Mouse (Mus musculus): ENCODE measurements around the gene Lgals3bp. TPM values are rescaled to one million over a fixed set of nuclear protein-coding genes. Genes with fewer than 3 reads are reported as not detected.

Gene Lgals3bp
- polyA plus RNA-seq, 1 experiment from 2014 or later: 120 TPM

DNA sequence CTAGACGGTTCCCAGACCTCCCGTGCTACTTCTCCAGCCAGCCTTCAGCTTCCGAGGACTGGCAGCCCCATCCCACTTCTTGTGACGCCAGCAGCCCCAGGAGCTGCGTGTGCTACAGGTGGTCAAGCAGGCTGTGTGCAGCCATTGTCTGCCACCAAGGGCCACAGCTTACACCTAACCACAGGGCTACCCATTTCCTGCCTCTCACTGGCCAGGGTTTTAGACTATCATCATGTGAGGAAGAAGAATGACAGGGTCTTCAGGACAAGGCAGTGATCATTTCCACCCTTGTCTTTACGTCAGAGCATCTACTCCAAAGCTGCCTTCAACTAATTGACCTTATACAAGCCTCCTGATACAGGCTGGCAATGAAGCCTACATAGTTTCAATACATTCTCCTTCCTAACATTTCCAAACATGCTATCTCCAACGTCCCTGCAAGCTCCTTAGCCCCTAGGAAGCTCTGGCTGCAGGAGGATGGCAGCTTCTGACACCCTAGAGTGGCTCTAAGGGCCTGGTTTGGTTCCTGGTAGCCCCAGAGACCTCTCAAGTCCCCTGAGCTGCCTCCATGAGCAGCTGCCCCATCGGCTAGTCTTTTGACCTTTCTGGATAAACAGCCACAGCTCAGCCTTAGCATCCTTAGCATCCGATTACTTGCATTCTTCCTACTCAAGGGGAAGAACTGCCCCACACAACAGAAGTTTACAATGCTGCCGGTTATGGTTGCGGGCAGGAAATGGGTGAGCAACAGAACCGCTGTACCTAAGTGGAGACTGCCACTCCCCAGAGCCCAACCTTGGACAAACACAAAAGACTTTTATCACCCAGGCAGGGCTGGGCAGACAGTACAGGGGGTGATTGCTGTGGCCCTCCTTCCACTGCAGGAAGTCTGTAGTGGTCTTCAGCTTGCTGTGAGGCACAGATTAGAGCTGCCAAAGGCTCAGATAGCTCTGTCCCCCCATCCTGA lies 7.5 kb upstream of the Lgals3bp start:
- ATAC-seq (replicated peaks; ENCODE audit: low FRiP score, low TSS enrichment, low read depth) (peak; percentile 77), DNase-seq (ENCODE audit: low spot score) (peak; percentile 76)

DNA sequence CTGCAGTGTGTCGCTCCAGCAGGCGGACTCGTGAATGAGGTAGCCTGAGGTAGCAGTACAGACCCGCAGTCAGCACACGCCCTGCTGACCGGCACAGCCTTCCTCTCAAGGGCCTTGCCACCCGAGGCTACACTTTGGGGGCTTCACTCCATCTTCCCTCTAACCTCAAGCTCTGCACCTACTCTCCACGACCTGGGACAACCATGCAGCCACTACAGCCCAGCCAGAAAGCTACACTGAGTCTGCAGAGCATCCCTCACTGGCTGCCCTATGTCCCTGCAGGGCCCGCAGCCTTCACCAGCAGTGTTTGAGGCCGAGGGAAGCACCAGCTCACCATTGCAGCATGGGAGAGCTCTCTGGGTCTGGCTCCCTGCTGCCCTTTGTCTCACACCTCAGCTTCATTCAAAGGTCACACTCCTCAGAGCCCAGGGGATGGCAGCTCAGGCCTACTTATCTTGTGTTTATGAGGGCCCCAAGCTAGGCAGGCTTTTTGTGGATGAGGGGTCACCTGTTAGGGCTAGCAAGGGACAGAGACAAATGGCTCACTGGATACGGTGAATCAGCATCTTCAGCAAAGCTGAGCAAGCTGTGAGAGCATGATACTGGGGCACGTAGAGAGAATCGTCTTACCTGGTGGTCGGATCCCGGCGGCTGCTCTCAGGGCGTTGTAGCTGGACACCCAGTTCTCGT lies 6.3 kb upstream of the Lgals3bp start:
- no peak overlapping the region for H3K4me2 ChIP-seq (ENCODE audit: low read length)
- no peak overlapping the region for H3K4me3 ChIP-seq (ENCODE audit: low read depth, low read length)
- H3K9me3 ChIP-seq (ENCODE audit: control insufficient read depth, low read length): no peaks in the 10 kb centered on the region
- H3K36me3 ChIP-seq (ENCODE audit: control insufficient read depth, insufficient read depth, low read length): peaks cover 53% of the 10 kb centered on the region
- H3K9ac ChIP-seq (ENCODE audit: low read length): no peak overlapping the region
- 72% methylated on average over 18 of the region's 18 CpGs for WGBS
- DNase-seq (ENCODE audit: low spot score): no peak
- no peaks in the 10 kb centered on the region for H3K27me3 ChIP-seq (replicated peaks; ENCODE audit: control insufficient read depth, insufficient read depth, low read length)
- ATAC-seq (replicated peaks; ENCODE audit: low FRiP score, low TSS enrichment, low read depth): no peak
- H3K4me1 ChIP-seq (replicated peaks; ENCODE audit: control insufficient read depth, insufficient read depth, low read length): 0 out of 2 replicates have a peak, but pooled peaks cover 13% of the 10 kb centered on the region
- peak overlapping the region; percentile 71 for H3K27ac ChIP-seq (ENCODE audit: low read depth)

More for the DNA sequence above, 7.5 kb upstream of the Lgals3bp start:
- WGBS: 58% methylated on average over 12 of the region's 12 CpGs
- Histone ChIP-seq H3K4me2 (ENCODE audit: low read length) (no peak overlapping the region), H3K27ac (ENCODE audit: low read depth) (peak overlapping the region; percentile 71), H3K4me3 (ENCODE audit: low read depth, low read length) (no peak overlapping the region), H3K9ac (ENCODE audit: low read length) (no peak overlapping the region), H3K36me3 (ENCODE audit: control insufficient read depth, insufficient read depth, low read length) (peaks cover 58% of the 10 kb centered on the region), H3K27me3 (replicated peaks; ENCODE audit: control insufficient read depth, insufficient read depth, low read length) (no peaks in the 10 kb centered on the region), H3K4me1 (replicated peaks; ENCODE audit: control insufficient read depth, insufficient read depth, low read length) (0 out of 2 replicates have a peak, but pooled peaks cover 13% of the 10 kb centered on the region), H3K9me3 (ENCODE audit: control insufficient read depth, low read length) (no peaks in the 10 kb centered on the region)

DNA sequence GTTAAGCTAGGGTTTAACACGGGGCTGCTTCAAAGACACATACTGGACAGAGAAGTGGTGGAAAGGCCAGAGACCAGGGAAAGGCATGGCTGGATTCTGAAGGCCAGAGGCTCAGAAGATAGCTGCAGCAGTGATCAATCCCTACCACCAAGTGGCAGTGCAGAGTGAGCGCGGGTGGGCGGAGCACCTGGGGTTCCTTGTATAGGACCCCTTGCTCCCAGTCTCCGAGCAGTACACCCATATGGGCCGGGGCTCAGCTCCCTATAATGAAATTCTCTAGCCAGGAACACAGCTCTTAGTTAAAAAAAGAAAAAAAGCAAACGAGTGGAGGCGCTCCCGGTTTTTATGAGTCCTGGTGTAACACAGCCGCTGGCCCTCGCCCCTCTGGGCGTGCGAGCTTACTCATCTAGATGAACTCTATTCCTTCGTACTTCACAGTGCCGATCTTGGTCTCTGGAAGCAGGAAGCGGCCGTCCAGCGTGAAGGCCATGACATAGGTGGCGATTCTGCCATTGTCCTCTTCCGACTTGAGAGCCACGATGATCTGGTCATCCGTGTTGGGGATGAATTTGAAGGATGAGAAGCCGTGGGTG lies 5.5 kb upstream of the Lgals3bp start:
- Histone ChIP-seq H3K9ac (ENCODE audit: low read length) (no peak overlapping the region), H3K9me3 (ENCODE audit: control insufficient read depth, low read length) (no peaks in the 10 kb centered on the region), H3K4me1 (replicated peaks; ENCODE audit: control insufficient read depth, insufficient read depth, low read length) (peaks cover 14% of the 10 kb centered on the region; the same call in 1 of the 2 replicates), H3K4me3 (ENCODE audit: low read depth, low read length) (no peak overlapping the region), H3K4me2 (ENCODE audit: low read length) (no peak overlapping the region), H3K27me3 (replicated peaks; ENCODE audit: control insufficient read depth, insufficient read depth, low read length) (no peaks in the 10 kb centered on the region), H3K36me3 (ENCODE audit: control insufficient read depth, insufficient read depth, low read length) (peaks cover 53% of the 10 kb centered on the region), H3K27ac (ENCODE audit: low read depth) (peak overlapping the region; percentile 71; the same call in 1 of the 2 replicates)
- WGBS: 69% methylated on average over 23 of the region's 23 CpGs
- peak; percentile 61 for DNase-seq (ENCODE audit: low spot score)
- no peak for ATAC-seq (replicated peaks; ENCODE audit: low FRiP score, low TSS enrichment, low read depth)

DNA sequence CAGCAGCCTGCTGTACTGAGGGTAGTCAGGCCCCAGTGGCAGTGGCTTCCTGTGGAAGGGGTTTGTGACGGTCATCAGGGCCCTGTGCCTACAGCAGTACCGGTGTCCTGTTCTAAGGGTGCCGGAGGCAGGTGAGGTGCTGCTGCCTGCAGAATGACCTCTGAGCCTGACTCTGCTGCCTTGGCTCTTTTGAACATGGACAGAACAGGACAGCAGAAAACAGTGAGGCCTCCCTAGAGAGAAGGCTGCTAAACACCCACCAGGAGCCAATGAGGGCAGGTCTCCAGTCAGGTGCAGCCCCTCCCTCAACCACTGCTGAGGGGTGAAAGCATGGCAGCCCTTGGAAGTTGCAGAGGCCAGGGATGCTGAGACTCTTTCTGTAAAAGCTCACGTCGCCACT lies 4.6 kb upstream of the Lgals3bp start:
- Histone ChIP-seq H3K27me3 (replicated peaks; ENCODE audit: control insufficient read depth, insufficient read depth, low read length) (no peaks in the 10 kb centered on the region), H3K4me2 (ENCODE audit: low read length) (no peak overlapping the region), H3K4me3 (ENCODE audit: low read depth, low read length) (no peak overlapping the region), H3K36me3 (ENCODE audit: control insufficient read depth, insufficient read depth, low read length) (peaks cover 50% of the 10 kb centered on the region), H3K9ac (ENCODE audit: low read length) (no peak overlapping the region), H3K27ac (ENCODE audit: low read depth) (no peak overlapping the region), H3K4me1 (replicated peaks; ENCODE audit: control insufficient read depth, insufficient read depth, low read length) (peaks cover 22% of the 10 kb centered on the region), H3K9me3 (ENCODE audit: control insufficient read depth, low read length) (no peaks in the 10 kb centered on the region)
- ATAC-seq (replicated peaks; ENCODE audit: low FRiP score, low TSS enrichment, low read depth) (no peak), DNase-seq (ENCODE audit: low spot score) (no peak)
- WGBS: 88% methylated on average over 5 of the region's 5 CpGs

GRCm38 (mm10) chr11:118405311-118405710 lies 3.4 kb upstream of the Lgals3bp start:
- H3K4me1 ChIP-seq (replicated peaks; ENCODE audit: control insufficient read depth, insufficient read depth, low read length): peaks cover 35% of the 10 kb centered on the region
- peaks cover 38% of the 10 kb centered on the region for H3K36me3 ChIP-seq (ENCODE audit: control insufficient read depth, insufficient read depth, low read length)
- H3K27ac ChIP-seq (ENCODE audit: low read depth): no peak overlapping the region
- no peak for ATAC-seq (replicated peaks; ENCODE audit: low FRiP score, low TSS enrichment, low read depth)
- no peak for DNase-seq (ENCODE audit: low spot score)
- no peaks in the 10 kb centered on the region for H3K27me3 ChIP-seq (replicated peaks; ENCODE audit: control insufficient read depth, insufficient read depth, low read length)
- H3K4me3 ChIP-seq (ENCODE audit: low read depth, low read length): no peak overlapping the region
- no peak overlapping the region for H3K4me2 ChIP-seq (ENCODE audit: low read length)
- H3K9me3 ChIP-seq (ENCODE audit: control insufficient read depth, low read length): no peaks in the 10 kb centered on the region
- WGBS: 95% methylated on average over 8 of the region's 8 CpGs
- H3K9ac ChIP-seq (ENCODE audit: low read length): no peak overlapping the region

DNA sequence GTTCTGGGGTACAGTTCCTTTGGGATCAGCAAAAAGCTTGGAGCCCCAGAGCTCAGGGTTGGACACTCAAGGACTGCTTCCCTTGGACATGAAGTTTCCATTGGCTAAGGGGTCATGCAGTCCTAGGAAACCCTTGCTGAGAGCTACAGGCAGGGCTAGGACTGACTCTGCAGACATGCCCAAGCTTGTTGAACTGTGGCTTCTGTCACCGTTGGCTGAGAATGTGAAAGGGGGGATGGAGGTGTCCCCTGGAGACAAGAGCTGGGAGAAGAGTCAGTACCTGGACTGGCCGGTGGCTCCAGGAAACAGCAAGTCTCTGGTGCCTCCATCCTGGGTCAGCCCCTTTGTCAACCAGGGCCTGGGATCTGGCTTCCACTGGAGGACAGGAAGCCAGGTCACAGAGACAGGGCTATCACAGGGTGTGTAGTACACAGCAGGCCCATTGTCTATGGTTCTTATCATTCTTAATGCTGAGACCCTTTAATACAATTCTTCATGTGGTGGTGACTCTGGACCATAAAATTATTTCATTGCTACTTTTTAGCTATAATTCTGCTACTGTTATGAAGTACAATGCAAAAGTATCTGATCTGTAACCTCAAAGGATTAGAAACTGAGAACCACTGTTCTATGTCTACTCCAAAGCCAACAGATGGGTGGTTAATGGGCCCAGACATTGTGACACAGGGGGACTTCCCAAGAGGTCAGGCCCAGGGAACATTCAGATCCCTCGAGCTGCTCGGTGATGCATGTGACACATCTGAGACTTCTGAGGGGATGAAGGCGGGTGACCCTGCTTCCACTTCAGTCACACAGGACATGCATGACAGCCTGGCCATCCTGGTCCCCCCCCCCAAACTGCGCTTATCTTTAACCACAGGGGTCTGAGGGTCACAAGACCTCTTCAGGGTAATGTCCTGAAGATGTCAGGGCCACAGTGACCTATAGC lies 2.3 kb upstream of the Lgals3bp start:
- H3K9ac ChIP-seq (ENCODE audit: low read length): no peak overlapping the region
- no peak for DNase-seq (ENCODE audit: low spot score)
- no peak overlapping the region for H3K27ac ChIP-seq (ENCODE audit: low read depth)
- no peak overlapping the region for H3K4me3 ChIP-seq (ENCODE audit: low read depth, low read length)
- H3K9me3 ChIP-seq (ENCODE audit: control insufficient read depth, low read length): no peaks in the 10 kb centered on the region
- H3K27me3 ChIP-seq (replicated peaks; ENCODE audit: control insufficient read depth, insufficient read depth, low read length): no peaks in the 10 kb centered on the region
- H3K4me1 ChIP-seq (replicated peaks; ENCODE audit: control insufficient read depth, insufficient read depth, low read length): peaks cover 42% of the 10 kb centered on the region
- ATAC-seq (replicated peaks; ENCODE audit: low FRiP score, low TSS enrichment, low read depth): no peak
- 82% methylated on average over 6 of the region's 6 CpGs for WGBS
- no peak overlapping the region for H3K4me2 ChIP-seq (ENCODE audit: low read length)
- peaks cover 34% of the 10 kb centered on the region for H3K36me3 ChIP-seq (ENCODE audit: control insufficient read depth, insufficient read depth, low read length)

DNA sequence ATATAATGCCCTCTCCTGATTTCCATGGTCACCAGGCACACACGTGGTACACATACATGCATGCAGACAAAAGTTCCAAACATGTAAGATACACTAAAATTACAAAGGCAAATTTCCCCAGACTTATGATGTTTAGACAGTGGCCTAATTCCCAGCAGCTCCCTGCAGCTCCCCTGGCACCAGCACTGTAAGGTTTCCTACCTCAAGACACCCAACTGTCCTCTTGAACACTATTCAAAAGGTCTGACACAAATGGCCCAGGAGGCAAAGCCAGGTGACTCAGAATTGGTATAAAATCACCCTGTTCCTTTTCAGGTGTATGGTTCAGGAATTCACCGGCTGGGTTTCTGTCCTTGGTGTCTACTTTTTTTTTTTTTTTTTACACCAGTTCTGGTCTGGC lies 1.3 kb upstream of the Lgals3bp start:
- Histone ChIP-seq H3K4me2 (ENCODE audit: low read length) (no peak overlapping the region), H3K9me3 (ENCODE audit: control insufficient read depth, low read length) (no peaks in the 10 kb centered on the region), H3K9ac (ENCODE audit: low read length) (no peak overlapping the region), H3K27ac (ENCODE audit: low read depth) (no peak overlapping the region), H3K4me3 (ENCODE audit: low read depth, low read length) (no peak overlapping the region), H3K27me3 (replicated peaks; ENCODE audit: control insufficient read depth, insufficient read depth, low read length) (no peaks in the 10 kb centered on the region), H3K36me3 (ENCODE audit: control insufficient read depth, insufficient read depth, low read length) (peaks cover 24% of the 10 kb centered on the region), H3K4me1 (replicated peaks; ENCODE audit: control insufficient read depth, insufficient read depth, low read length) (peaks cover 36% of the 10 kb centered on the region)
- DNase-seq (ENCODE audit: low spot score) (no peak), ATAC-seq (replicated peaks; ENCODE audit: low FRiP score, low TSS enrichment, low read depth) (no peak)
- 83% methylated on average over 2 of the region's 2 CpGs for WGBS

Measured in intestine, embryonic 14.5 days (tissue).